Mouse (Mus musculus) G1E (cell line): ENCODE results near the gene Pamr1.

Experiments used
- CTCF ChIP-seq: IDR thresholded peaks from 2 replicates; pipeline ENCODE4 v1.5.1; 2012; ENCODE audit warnings: low read depth, low read length, inconsistent platforms, mixed read lengths
- POLR2AphosphoS5 ChIP-seq: IDR thresholded peaks from 2 replicates; pipeline ENCODE4 v1.6.1; 2012; ENCODE audit warnings: low read depth, low read length, inconsistent platforms; ENCODE audit not compliant: insufficient replicate concordance

DNA sequence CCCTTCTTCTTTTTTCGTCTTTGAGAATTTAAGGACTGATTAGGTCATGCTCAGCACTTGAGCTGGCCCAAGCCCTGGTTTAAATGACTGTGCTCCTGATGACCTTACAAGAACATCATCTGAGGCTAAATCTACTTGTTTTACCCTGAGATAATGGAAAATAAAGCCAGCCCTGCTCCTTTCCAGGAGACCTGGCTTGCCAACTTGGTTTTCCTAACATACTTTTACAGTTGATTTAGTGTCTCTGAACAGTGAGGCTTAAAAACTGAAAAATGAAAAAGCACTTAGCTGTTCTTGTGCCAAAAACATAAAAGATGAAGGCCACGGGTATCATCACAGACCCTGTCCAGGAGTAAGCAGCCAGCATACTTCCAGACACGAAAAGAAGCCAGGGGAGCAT is 13.0 kb upstream of the Pamr1 start:
- TF ChIP-seq CTCF (no peak), POLR2AphosphoS5 (no peak)
